Mouse (Mus musculus) forebrain, postnatal 0 days (tissue): ENCODE results near the gene Gpd2. TPM values are rescaled to one million over a fixed set of nuclear protein-coding genes. Genes with fewer than 3 reads are reported as not detected.

Source experiments
- ATAC-seq: fragments of 200-750 bp; cut with Nextera tagmentation; 2 replicates; pipeline ENCODE4 v1.8.0; 2017; ENCODE audit warnings: mild to moderate bottlenecking, moderate library complexity
- DNase-seq: peaks from one replicate; pipeline ENCODE4 v3.0.0-alpha.2; 2015
- H3K27ac ChIP-seq: fragments of 300-500 bp; sonication (generic); 2 replicates; pipeline ENCODE4 v1.5.1; 2014; ENCODE audit warnings: low read depth, mild to moderate bottlenecking, antibody characterized with exemption, low read length, moderate library complexity, mixed read lengths
- H3K27me3 ChIP-seq: fragments of 300-500 bp; sonication (generic); 2 replicates; pipeline ENCODE4 v1.6.1; 2014; ENCODE audit warnings: mild to moderate bottlenecking, low read length, mixed read lengths; ENCODE audit not compliant: insufficient read depth
- H3K36me3 ChIP-seq: fragments of 300-500 bp; sonication (generic); 2 replicates; pipeline ENCODE4 v1.6.1; 2014; ENCODE audit warnings: mild to moderate bottlenecking, moderate library complexity; ENCODE audit not compliant: insufficient read depth
- H3K4me1 ChIP-seq: fragments of 300-500 bp; sonication (generic); 2 replicates; pipeline ENCODE4 v1.6.1; 2014; ENCODE audit warnings: antibody characterized with exemption; ENCODE audit not compliant: insufficient read depth
- H3K4me2 ChIP-seq: fragments of 300-500 bp; sonication (generic); 2 replicates; pipeline ENCODE4 v1.6.1; 2014; ENCODE audit warnings: low read depth, mild to moderate bottlenecking, moderate library complexity
- H3K4me3 ChIP-seq: fragments of 300-500 bp; sonication (generic); 2 replicates; pipeline ENCODE4 v1.5.1; 2014; ENCODE audit warnings: low read depth, low read length, mixed read lengths
- H3K9ac ChIP-seq: fragments of 300-500 bp; sonication (generic); 2 replicates; pipeline ENCODE4 v1.6.1; 2014; ENCODE audit warnings: mild to moderate bottlenecking
- H3K9me3 ChIP-seq: fragments of 300-500 bp; sonication (generic); 2 replicates; pipeline ENCODE4 v1.6.1; 2016; ENCODE audit warnings: low read length
- CTCF ChIP-seq: sonication (generic); IDR thresholded peaks from 2 replicates; pipeline ENCODE4 v1.5.1; 2016; ENCODE audit warnings: antibody characterized with exemption, control low read depth, low read depth
- WGBS: fragments of 180-500 bp; shearing (Covaris S2); extraction: QIAGEN DNeasy Blood & Tissue Kit; methylation state at CpG from one replicate; pipeline ENCODE4 v1.1.7; 2014; 5-methylcytosine and 5-hydroxymethylcytosine counted together
- polyA plus RNA-seq: library from polyadenylated mRNA; unstranded; fragments of >200 nt; fragmentation: Nextera tagmentation; extraction: Ambion mirVana; gene quantifications from 2 replicates; pipeline ENCODE4 v1.2.1, GENCODE M21; 2015
- total RNA-seq: library from RNA; depleted of rRNA; stranded (reverse); fragments of >200 nt; gene quantifications from 2 replicates; pipeline ENCODE4 v1.2.3, GENCODE M21; 2014

The Gpd2 gene
- total and polyA plus RNA-seq, 2 experiments from 2014 or later, result 46.5 to 54.1 TPM

DNA sequence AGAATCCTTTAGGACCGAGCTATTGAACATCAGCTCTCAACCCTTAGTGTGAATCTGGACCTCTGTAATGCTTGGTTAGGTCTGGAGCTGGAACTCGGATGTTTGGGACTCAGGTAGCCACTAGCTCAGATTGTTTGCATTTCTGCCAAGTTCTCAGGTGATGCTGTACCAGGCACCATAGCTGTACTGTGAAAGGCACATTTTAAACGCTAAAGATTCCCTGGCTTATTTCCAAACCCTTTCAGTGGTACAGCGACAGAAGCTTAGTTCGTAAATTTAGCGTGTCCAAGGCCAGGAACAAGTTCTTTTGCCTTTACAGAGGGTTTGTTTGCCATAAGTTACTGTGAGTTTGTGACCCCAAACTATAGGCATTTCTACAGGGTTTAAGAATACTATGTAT, 409 bp upstream of the Gpd2 start:
- Histone ChIP-seq H3K4me3 (peak overlapping the region; percentile 76), H3K36me3 (no peaks in the 10 kb centered on the region), H3K9me3 (no peaks in the 10 kb centered on the region), H3K4me2 (peak overlapping the region; percentile 88), H3K4me1 (peaks cover 4% of the 10 kb centered on the region; the same call in 1 of the 2 replicates), H3K9ac (no peak overlapping the region), H3K27ac (no peak overlapping the region), H3K27me3 (no peaks in the 10 kb centered on the region)
- DNase-seq (no peak), ATAC-seq (no peak; the same call in 1 of the 2 replicates)
- WGBS, result 27% methylated on average over 6 of the region's 6 CpGs
- TF ChIP-seq CTCF, result no peak

DNA sequence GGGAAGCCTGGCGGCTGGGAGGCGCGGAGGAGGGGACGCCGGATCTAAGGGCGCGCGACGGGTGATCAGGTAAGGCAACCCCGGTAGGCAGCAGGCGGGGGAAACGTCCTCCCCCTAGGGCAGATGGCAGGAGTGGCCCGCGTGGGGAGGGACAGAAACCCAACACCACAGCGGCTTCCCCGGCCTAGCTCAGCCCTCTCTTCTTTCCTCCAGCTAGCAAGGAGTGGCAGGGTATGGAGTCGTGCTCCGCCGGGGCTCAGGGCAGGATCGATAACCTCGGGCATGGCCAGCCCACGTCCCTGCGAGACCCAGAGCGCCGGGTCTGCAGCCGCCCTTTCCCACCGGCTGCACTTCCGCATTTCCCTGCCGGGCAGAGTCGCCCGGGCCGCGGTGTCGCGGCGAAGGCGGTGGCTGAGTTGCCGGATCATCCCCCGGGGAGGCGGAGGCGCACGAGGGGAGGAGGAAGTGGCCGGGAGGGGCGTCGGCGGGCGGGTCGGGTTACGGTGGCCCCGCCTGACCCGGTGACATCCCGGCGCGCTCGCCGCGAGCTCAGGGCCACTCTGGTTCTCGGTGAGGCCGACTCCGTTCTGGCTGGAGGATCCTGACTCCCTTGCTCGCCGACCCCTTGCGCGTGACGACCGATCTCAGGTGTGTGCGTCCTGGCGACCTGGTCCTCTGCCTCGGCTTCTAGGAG, 632 bp downstream of the Gpd2 start:
- 1% methylated on average over 67 of the region's 69 CpGs for WGBS
- peaks cover 4% of the 10 kb centered on the region; the same call in 1 of the 2 replicates for H3K4me1 ChIP-seq
- peak; percentile 84 for ATAC-seq
- H3K4me3 ChIP-seq, result peak overlapping the region; percentile 76
- H3K9me3 ChIP-seq, result no peaks in the 10 kb centered on the region
- H3K27me3 ChIP-seq, result no peaks in the 10 kb centered on the region
- peak overlapping the region; percentile 88 for H3K4me2 ChIP-seq
- TF ChIP-seq CTCF, result no peak
- peak overlapping the region; percentile 89 for H3K9ac ChIP-seq
- no peaks in the 10 kb centered on the region for H3K36me3 ChIP-seq
- DNase-seq, result peak; percentile 63
- H3K27ac ChIP-seq, result peak overlapping the region; percentile 75

DNA sequence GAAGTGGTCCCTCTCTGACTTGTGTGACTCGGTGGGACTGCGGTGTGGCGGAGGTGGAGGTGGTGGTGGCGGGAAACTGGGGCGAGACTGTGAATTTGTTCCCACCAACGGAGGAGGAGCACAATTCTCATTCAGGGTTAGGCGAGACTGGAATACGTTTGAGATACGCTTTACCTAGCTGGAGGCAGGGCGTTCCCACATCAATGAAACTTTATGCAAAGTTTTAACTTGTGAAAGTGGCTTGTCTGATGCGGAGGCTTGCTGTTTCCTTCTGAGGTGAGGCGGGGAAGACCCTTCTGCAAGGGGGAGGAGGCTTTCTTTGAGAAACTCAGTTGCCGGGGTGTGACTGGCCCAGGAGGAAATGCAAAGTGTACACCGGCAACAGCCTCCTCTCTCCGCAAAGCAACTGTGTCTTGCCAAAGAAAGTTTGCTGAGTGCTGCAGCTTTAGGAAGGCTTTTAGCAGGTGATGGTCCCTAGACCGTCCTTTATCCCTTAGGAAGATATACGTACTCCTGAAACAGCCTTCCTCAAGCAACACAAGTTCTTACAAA, 1.3 kb downstream of the Gpd2 start:
- TF ChIP-seq CTCF, result no peak
- no peaks in the 10 kb centered on the region for H3K27me3 ChIP-seq
- no peak for DNase-seq
- peaks cover 4% of the 10 kb centered on the region; the same call in 1 of the 2 replicates for H3K4me1 ChIP-seq
- peak overlapping the region; percentile 89 for H3K9ac ChIP-seq
- WGBS, result 3% methylated on average over 17 of the region's 17 CpGs
- H3K36me3 ChIP-seq, result no peaks in the 10 kb centered on the region
- no peaks in the 10 kb centered on the region for H3K9me3 ChIP-seq
- peak overlapping the region; percentile 75; the same call in 1 of the 2 replicates for H3K27ac ChIP-seq
- H3K4me3 ChIP-seq, result peak overlapping the region; percentile 76
- ATAC-seq, result peak; percentile 12
- peak overlapping the region; percentile 88 for H3K4me2 ChIP-seq

DNA sequence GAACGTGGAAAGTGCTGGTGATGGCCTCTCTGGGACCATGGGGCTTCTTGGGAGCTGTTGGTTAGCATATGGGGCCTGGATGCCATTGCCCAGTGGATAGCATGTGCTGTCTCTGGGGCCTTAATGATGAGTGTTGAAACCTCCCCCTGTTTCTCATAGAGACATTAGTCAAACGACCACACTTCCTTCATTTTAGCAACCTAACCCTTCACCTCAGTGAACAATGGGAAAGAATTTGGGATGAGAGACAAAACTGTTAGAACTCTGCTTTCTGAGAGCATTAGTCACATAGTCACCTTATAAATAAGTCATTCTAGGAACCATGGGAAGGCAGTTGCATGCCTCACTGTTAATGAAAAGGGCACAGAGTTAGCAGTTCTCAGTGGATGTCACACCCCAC, 1.9 kb downstream of the Gpd2 start:
- 21% methylated on average over 2 of the region's 2 CpGs for WGBS
- H3K9me3 ChIP-seq, result no peaks in the 10 kb centered on the region
- no peak overlapping the region for H3K4me3 ChIP-seq
- DNase-seq, result no peak
- H3K9ac ChIP-seq, result no peak overlapping the region
- no peak overlapping the region for H3K27ac ChIP-seq
- no peak for TF ChIP-seq CTCF
- H3K4me2 ChIP-seq, result peak overlapping the region; percentile 88; the same call in 1 of the 2 replicates
- H3K36me3 ChIP-seq, result no peaks in the 10 kb centered on the region
- H3K4me1 ChIP-seq, result peaks cover 4% of the 10 kb centered on the region; the same call in 1 of the 2 replicates
- ATAC-seq, result no peak
- H3K27me3 ChIP-seq, result no peaks in the 10 kb centered on the region

DNA sequence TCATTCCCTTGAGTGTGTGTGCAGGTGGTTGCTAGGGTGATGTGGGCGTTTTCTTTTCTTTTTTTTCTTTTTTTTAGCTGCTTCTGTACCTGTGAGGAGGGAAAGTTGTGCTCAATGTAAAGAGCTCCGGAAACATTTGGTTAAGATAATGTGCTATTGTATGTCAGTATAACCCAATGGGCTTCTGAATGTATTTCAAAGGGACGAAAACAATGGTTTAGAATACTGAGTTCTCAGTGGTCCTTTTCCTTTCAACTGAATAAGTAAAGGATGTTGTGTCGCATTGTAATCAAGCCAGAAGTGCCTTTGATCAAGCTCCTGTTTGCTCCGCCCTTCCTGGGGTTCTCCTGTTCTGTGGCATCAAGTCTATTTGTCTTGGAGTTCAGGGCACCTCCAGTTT, 6.6 kb downstream of the Gpd2 start:
- no peak overlapping the region for H3K27ac ChIP-seq
- no peaks in the 10 kb centered on the region for H3K9me3 ChIP-seq
- H3K27me3 ChIP-seq, result no peaks in the 10 kb centered on the region
- no peak for ATAC-seq
- no peak overlapping the region for H3K4me2 ChIP-seq
- no peak for DNase-seq
- H3K4me3 ChIP-seq, result no peak overlapping the region
- no peak overlapping the region for H3K9ac ChIP-seq
- H3K4me1 ChIP-seq, result peaks cover 4% of the 10 kb centered on the region; the same call in 1 of the 2 replicates
- TF ChIP-seq CTCF, result no peak
- no peaks in the 10 kb centered on the region for H3K36me3 ChIP-seq
- WGBS, result 49% methylated on average over 5 of the region's 5 CpGs

DNA sequence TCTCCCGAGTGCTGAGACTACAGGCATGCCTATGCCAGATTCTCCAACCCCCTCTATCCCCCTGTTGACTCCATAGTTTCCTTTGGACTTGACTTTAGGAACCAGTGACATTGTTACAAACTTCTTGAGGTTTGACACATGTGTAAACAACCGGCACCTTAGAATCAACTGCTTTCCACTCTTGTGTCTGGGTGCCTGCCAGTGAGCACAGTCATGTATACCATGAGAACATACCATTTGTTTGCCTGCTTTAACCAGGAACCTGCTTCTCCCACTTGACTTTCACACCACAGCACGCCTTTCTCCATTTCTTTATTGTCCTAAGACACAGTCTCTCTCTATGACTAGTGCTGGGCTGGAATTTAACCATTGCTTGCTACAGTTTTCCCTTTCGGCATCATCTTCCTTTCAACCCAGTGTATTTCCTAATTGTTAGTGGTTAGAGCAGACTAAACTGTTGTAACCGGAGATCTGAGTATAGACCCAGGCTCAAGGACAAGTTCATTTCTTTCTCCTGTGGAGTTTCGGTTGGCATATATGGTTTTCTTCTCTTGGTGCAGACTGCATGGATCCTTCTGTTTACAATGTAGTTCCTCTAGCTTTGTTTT, 8.4 kb downstream of the Gpd2 start:
- no peak overlapping the region for H3K27ac ChIP-seq
- no peaks in the 10 kb centered on the region for H3K4me1 ChIP-seq
- H3K4me2 ChIP-seq, result no peak overlapping the region
- no peaks in the 10 kb centered on the region for H3K36me3 ChIP-seq
- H3K9ac ChIP-seq, result no peak overlapping the region
- ATAC-seq, result no peak
- WGBS, result 93% methylated on average over 6 of the region's 6 CpGs
- DNase-seq, result no peak
- no peaks in the 10 kb centered on the region for H3K9me3 ChIP-seq
- no peak for TF ChIP-seq CTCF
- no peak overlapping the region for H3K4me3 ChIP-seq
- no peaks in the 10 kb centered on the region for H3K27me3 ChIP-seq

DNA sequence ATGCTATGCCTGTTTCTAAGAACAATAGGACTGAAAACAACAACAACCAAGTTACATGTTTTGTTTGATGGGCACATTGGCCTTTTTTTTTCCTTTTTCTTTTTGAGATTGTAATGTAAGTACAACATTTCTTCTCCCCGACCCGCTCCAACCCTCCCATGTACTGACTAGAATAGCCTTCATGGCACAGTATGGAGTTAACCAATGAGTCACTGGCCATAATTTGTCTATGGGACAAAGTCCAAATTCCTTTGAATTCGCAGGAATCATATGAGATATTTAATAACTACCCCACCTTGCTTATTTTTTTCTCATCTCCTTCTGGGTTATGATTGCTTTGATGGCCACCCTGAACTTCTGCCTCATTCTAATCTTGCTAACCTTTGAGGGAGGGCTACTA, 12.7 kb downstream of the Gpd2 start:
- no peaks in the 10 kb centered on the region for H3K27me3 ChIP-seq
- 97% methylated on average over 3 of the region's 3 CpGs for WGBS
- no peaks in the 10 kb centered on the region for H3K36me3 ChIP-seq
- DNase-seq, result no peak
- no peak overlapping the region for H3K27ac ChIP-seq
- no peak overlapping the region for H3K9ac ChIP-seq
- no peak overlapping the region for H3K4me3 ChIP-seq
- H3K4me2 ChIP-seq, result no peak overlapping the region
- no peak for ATAC-seq
- H3K9me3 ChIP-seq, result no peaks in the 10 kb centered on the region
- no peak for TF ChIP-seq CTCF
- H3K4me1 ChIP-seq, result no peaks in the 10 kb centered on the region
